Mouse (Mus musculus) B cell, adult 62 days (primary cell): ENCODE results near the gene Zfp651. TPM values are rescaled to one million over a fixed set of nuclear protein-coding genes. Genes with fewer than 3 reads are reported as not detected.

Experiments
- total RNA-seq: library from RNA; stranded (reverse); gene quantifications from 4 replicates; pipeline ENCODE4 v1.2.4, GENCODE M21; 2023

Zfp651 gene
- total RNA-seq: 0.09 to 0.53 TPM (median 0.34 TPM) in 4 replicates

GRCm38 (mm10) chr9:121759091-121760081 lies at the start of gene Zfp651:
TSS of gene Zfp651 (plus strand) at chr9:121759330.

GRCm38 (mm10) chr9:121709898-121710583 lies 49.1 kb upstream of the Zfp651 start, which contains the start of gene Ss18l2:
TSS of gene Ss18l2 (plus strand) at chr9:121710329.

DNA sequence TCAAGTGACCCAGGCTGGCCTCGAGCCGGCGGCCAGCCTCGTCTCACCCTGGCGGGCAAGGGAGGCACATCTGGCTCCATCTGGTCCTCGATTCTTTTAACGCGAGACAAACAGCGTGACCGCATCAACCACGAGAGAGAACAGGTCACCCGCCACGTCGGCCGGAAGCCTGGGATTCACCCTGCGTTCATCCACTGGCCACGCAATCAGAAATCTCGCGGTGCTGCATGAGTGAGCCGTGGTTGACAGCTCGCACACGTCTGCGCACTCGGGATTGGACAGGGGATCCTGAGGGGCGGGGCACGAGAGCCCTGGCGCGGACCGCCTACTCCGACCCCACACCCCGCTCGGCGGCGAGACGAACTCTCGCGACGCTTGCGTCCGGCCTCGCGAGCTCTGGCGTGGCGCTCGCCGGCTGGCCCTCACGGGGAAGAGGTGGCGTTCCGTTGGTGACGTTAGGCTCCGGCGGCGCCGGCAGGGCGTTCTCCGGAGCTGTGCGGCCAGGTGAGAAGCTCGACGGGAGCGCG lies 40.3 kb upstream of the Zfp651 start, which contains the start of gene Nktr:
Gene Nktr, plus strand, starts transcription at position 378 of the 527 bp plus-strand sequence.

DNA sequence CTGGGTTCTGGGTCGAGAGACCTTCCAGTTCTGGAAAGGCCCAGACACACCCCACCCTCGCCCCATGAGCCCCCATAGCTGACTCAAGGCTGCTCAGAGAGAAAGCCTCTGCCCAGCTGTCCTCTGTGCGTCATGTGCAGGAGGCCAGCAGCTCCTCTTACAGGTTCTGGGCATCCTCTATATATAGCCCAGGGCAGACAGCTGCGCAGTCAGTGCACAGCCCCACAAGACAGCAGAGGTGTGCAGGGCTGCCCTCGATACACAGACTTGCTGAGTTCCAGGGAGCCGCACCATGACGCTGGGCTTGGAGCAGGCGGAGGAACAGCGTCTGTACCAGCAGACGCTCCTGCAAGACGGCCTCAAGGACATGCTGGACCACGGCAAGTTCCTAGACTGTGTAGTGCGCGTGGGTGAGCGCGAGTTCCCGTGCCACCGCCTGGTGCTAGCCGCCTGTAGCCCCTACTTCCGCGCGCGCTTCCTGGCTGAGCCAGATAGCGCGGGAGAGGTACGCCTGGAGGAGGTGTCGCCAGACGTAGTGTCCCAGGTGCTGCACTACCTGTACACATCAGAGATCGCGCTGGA lies 18.4 kb downstream of the Zfp651 start, which contains the start of gene Klhl40:
Gene Klhl40, plus strand, starts transcription at position 124 of the 582 bp plus-strand sequence.

GRCm38 (mm10) chr9:121791757-121792521 lies 32.8 kb downstream of the Zfp651 start, which contains the start of gene Hhatl:
TSS of gene Hhatl (minus strand) at chr9:121792507.

Other genes starting within 250 kb of the Zfp651 start
- gene Lyzl4, start 117.2 kb upstream of the Zfp651 start, total RNA-seq: not detected in 4 replicates
- 0.61 to 1.3 TPM (median 1.1 TPM) in 4 replicates for gene Vipr1, start 116.6 kb upstream of the Zfp651 start, total RNA-seq
- 21.2 to 28.7 TPM (median 23.8 TPM) in 4 replicates for gene Sec22c, start 53.8 kb upstream of the Zfp651 start, total RNA-seq
- 23.8 to 27.7 TPM (median 26.2 TPM) in 4 replicates for gene Ss18l2, start 49.0 kb upstream of the Zfp651 start, total RNA-seq
- 272 to 303 TPM (median 296 TPM) in 4 replicates for gene Nktr, start 40.2 kb upstream of the Zfp651 start, total RNA-seq
- not detected in 4 replicates for gene Klhl40, start 18.3 kb downstream of the Zfp651 start, total RNA-seq
- gene Hhatl, start 33.2 kb downstream of the Zfp651 start, total RNA-seq: not detected in 4 replicates
- gene Ccdc13, start 80.1 kb downstream of the Zfp651 start, total RNA-seq: not detected in 4 replicates
- gene Higd1a, start 99.0 kb downstream of the Zfp651 start, total RNA-seq: 26.6 to 31.7 TPM (median 28.8 TPM) in 4 replicates
- gene Ackr2, start 139.0 kb downstream of the Zfp651 start, total RNA-seq: 18.4 to 24.6 TPM (median 21.1 TPM) in 4 replicates
- gene Cyp8b1, start 157.0 kb downstream of the Zfp651 start, total RNA-seq: not detected in 4 replicates
- gene Fam198a, start 191.7 kb downstream of the Zfp651 start, total RNA-seq: 0.91 to 1.9 TPM (median 1.2 TPM) in 4 replicates
- gene Pomgnt2, start 237.8 kb downstream of the Zfp651 start, total RNA-seq: not detected in 4 replicates